Mouse (Mus musculus): ENCODE measurements around the gene Ntsr1. TPM values are rescaled to one million over a fixed set of nuclear protein-coding genes. Genes with fewer than 3 reads are reported as not detected.

Ntsr1 gene
- total and polyA plus RNA-seq, 2 experiments from 2014 or later = 2.9 to 9.0 TPM

DNA sequence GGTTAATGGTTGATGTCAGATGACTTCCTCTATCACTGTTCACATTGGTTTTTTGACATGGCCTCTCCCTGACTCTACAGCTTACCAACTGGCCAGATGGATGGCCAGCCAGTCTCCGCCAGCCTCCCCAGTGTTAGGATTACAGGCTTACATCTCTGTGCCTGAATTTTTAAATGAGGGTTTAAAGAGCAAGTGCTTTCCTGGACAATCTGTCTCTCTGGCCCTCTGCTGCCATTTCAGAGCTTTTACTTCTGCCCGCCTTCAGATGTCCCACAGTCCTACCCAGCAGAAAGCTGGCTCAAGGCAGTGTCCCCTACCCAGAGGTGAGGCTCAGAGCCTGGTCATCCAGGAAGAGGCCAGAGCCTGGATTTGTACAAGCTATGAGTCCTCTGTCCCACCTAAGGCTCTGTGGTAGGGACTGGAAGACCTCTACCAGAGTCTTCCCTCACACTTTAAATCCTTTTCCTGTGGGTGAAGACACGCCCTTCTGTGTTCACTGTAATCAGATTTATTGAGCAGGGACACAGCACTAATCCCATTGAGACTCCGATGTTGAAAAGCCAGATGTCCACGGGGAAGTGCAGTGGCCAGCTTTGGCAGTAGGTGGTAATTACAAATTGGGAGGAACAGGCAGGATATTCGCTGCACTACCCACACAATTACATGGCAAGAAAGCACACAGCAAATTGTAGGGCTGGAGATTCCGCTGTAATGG lies 32.1 kb downstream of the Ntsr1 start:
- WGBS = 43% methylated on average over 7 of the region's 7 CpGs
- Histone ChIP-seq H3K27me3 (ENCODE audit: insufficient read depth, low read length) (peaks cover 4% of the 10 kb centered on the region; the same call in 1 of the 2 replicates), H3K36me3 (ENCODE audit: insufficient read depth, low read length) (no peaks in the 10 kb centered on the region), H3K4me1 (ENCODE audit: insufficient read depth, low read length) (peaks cover 9% of the 10 kb centered on the region; the same call in 1 of the 2 replicates), H3K4me3 (ENCODE audit: low read length) (no peak overlapping the region), H3K27ac (peak overlapping the region; percentile 52), H3K9me3 (ENCODE audit: low read length) (no peaks in the 10 kb centered on the region), H3K9ac (replicated peaks; ENCODE audit: low read length) (no peak overlapping the region), H3K4me2 (ENCODE audit: low read depth, low read length) (no peak overlapping the region)
- TF ChIP-seq CTCF (IDR thresholded peaks at IDR 0.05; ENCODE audit: low read depth) = no peak
- ATAC-seq (no peak), DNase-seq (ENCODE audit: low spot score) (peak; percentile 39)

DNA sequence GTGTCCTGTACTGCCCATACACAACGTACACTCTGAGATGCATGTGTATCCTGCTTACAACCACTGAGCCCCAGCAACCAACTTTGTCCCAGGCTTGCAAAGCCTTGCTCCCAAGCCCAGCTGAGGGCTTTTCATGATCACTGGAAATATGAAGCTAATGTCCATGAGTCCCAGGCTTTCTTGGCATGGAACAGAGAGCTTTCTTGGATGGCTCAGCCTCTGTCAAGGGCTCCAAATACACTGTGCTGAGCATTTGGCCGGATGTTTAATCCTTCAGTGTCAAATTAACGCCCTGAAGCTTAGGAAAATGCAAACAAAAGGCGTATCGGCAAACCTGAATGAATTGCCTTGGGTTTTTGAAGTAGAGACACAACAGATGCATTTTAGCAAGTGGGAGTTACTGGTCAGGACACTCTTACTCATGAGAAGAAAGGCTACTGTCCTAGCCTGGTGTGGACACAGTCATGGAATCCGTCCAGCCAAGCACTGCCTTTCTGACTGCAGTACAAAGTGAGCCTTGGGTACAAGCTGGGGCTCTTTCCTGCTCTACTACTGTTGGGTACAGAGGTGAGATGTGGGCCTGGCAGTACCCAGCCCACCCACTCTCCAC lies 32.7 kb downstream of the Ntsr1 start:
- no peak overlapping the region for H3K4me3 ChIP-seq (ENCODE audit: low read length)
- H3K36me3 ChIP-seq (ENCODE audit: insufficient read depth, low read length) = no peaks in the 10 kb centered on the region
- no peaks in the 10 kb centered on the region for H3K9me3 ChIP-seq (ENCODE audit: low read length)
- H3K9ac ChIP-seq (replicated peaks; ENCODE audit: low read length) = no peak overlapping the region
- H3K4me2 ChIP-seq (ENCODE audit: low read depth, low read length) = no peak overlapping the region
- DNase-seq (ENCODE audit: low spot score) = peak; percentile 61
- H3K27ac ChIP-seq = peak overlapping the region; percentile 52
- 33% methylated on average over 6 of the region's 6 CpGs for WGBS
- peaks cover 9% of the 10 kb centered on the region; the same call in 1 of the 2 replicates for H3K4me1 ChIP-seq (ENCODE audit: insufficient read depth, low read length)
- peaks cover 4% of the 10 kb centered on the region; the same call in 1 of the 2 replicates for H3K27me3 ChIP-seq (ENCODE audit: insufficient read depth, low read length)
- TF ChIP-seq CTCF (IDR thresholded peaks at IDR 0.05; ENCODE audit: low read depth) = no peak
- peak; percentile 24; the same call in 1 of the 2 replicates for ATAC-seq

DNA sequence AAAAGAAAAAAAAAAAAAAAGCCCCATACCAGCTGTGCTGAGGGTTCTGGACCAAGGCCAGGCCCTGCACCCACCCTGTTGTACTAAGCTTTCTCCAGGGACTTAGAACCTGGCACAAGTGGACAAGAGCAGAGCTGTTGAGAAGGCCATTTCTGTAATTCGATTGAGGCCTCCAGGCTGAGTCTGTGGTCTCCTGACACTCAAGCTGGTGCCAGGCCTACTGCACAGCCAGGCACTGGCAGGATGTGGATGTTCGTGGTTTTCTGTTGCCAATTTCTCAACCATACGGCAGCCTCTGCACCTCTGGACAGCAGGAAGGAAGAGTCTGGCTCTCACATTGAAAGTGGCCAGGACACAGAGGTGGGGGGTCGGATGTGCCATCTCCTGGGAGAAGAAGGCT lies 33.5 kb downstream of the Ntsr1 start:
- Histone ChIP-seq H3K9me3 (ENCODE audit: low read length) (no peaks in the 10 kb centered on the region), H3K4me1 (ENCODE audit: insufficient read depth, low read length) (peaks cover 9% of the 10 kb centered on the region; the same call in 1 of the 2 replicates), H3K27me3 (ENCODE audit: insufficient read depth, low read length) (peaks cover 4% of the 10 kb centered on the region; the same call in 1 of the 2 replicates), H3K4me3 (ENCODE audit: low read length) (no peak overlapping the region), H3K27ac (peak overlapping the region; percentile 9; the same call in 1 of the 2 replicates), H3K36me3 (ENCODE audit: insufficient read depth, low read length) (no peaks in the 10 kb centered on the region), H3K4me2 (ENCODE audit: low read depth, low read length) (no peak overlapping the region), H3K9ac (replicated peaks; ENCODE audit: low read length) (no peak overlapping the region)
- no peak for TF ChIP-seq CTCF (IDR thresholded peaks at IDR 0.05; ENCODE audit: low read depth)
- no peak for ATAC-seq
- WGBS = 58% methylated on average over 4 of the region's 4 CpGs
- no peak for DNase-seq (ENCODE audit: low spot score)

DNA sequence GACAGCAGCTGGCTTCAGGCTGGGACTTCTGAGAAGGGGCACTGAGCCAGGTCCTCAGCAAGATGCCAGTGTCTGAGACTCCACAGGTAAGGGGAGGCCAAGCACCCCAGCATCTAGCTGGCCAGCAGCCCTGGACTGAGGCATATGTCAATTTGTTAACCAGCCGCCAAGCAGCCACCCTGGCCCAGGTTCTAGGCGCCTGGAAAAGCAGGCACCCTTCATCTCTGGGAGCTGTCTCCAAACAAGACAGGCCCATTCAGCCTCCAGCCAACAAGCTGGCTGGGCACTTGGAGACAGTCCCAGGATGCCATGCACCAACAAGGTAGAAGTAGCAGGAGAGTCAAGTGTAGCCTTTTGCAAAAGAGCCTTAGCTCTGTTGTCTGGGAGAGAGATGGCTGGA lies 43.9 kb downstream of the Ntsr1 start:
- no peak for TF ChIP-seq CTCF (IDR thresholded peaks at IDR 0.05; ENCODE audit: low read depth)
- ATAC-seq = no peak
- no peaks in the 10 kb centered on the region for H3K9me3 ChIP-seq (ENCODE audit: low read length)

GRCm38 (mm10) chr2:180545046-180545445 lies 45.3 kb downstream of the Ntsr1 start:
- H3K36me3 ChIP-seq (ENCODE audit: insufficient read depth, low read length) = no peaks in the 10 kb centered on the region
- no peak for DNase-seq (ENCODE audit: low spot score)

More for the DNA sequence above, 43.9 kb downstream of the Ntsr1 start:
- H3K36me3 ChIP-seq (ENCODE audit: insufficient read depth, low read length) = no peaks in the 10 kb centered on the region
- 41% methylated on average over 2 of the region's 2 CpGs for WGBS
- H3K27me3 ChIP-seq (ENCODE audit: insufficient read depth, low read length) = no peaks in the 10 kb centered on the region
- no peak overlapping the region for H3K27ac ChIP-seq
- no peak overlapping the region for H3K4me2 ChIP-seq (ENCODE audit: low read depth, low read length)
- DNase-seq (ENCODE audit: low spot score) = no peak
- 0 out of 2 replicates have a peak, but pooled peaks cover 8% of the 10 kb centered on the region for H3K4me1 ChIP-seq (ENCODE audit: insufficient read depth, low read length)
- no peak overlapping the region for H3K9ac ChIP-seq (replicated peaks; ENCODE audit: low read length)
- no peak overlapping the region for H3K4me3 ChIP-seq (ENCODE audit: low read length)

DNA sequence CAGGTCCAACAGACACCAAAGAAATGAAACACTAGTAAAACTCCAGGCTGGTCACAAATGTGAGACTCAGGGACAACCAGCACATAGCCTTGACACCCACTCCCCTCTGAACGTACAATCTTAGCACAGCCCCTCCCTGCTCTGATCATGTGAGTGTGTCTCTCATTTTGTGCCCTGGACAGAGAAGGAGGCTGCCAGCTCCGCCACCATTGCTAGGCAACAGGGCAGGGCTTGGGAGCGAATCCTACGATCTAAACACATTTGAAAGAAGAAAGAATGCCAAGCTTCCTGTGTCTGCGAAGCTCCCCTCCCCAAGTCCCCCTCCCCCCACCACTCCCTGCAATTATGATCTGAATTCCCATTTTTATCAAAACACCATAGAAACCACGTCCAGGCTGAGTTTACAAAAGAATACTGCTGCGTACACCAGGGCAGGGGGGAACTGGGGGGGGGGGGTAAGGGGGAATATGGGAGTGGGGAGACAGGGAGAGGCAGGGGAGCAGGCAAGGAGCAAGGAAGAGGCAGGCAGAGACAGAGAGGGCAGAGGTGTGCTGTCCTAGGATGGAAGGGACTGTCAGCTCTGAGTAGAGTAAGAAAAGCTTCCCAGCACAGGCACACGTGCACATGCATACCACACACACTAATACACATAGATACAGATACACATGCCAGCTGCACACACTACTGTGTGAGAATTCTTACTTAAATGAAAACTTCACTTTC lies 47.8 kb downstream of the Ntsr1 start:
- H3K4me3 ChIP-seq (ENCODE audit: low read length) = no peak overlapping the region
- peak overlapping the region; percentile 36 for H3K4me2 ChIP-seq (ENCODE audit: low read depth, low read length)
- WGBS = 6% methylated on average over 8 of the region's 8 CpGs
- H3K9ac ChIP-seq (replicated peaks; ENCODE audit: low read length) = no peak overlapping the region
- no peaks in the 10 kb centered on the region for H3K27me3 ChIP-seq (ENCODE audit: insufficient read depth, low read length)
- ATAC-seq (peak; percentile 80), DNase-seq (ENCODE audit: low spot score) (peak; percentile 72)
- TF ChIP-seq CTCF (IDR thresholded peaks at IDR 0.05; ENCODE audit: low read depth) = no peak
- H3K27ac ChIP-seq = no peak overlapping the region
- H3K4me1 ChIP-seq (ENCODE audit: insufficient read depth, low read length) = 0 out of 2 replicates have a peak, but pooled peaks cover 8% of the 10 kb centered on the region
- no peaks in the 10 kb centered on the region for H3K36me3 ChIP-seq (ENCODE audit: insufficient read depth, low read length)
- no peaks in the 10 kb centered on the region for H3K9me3 ChIP-seq (ENCODE audit: low read length)

More at GRCm38 (mm10) chr2:180545046-180545445, 45.3 kb downstream of the Ntsr1 start:
- WGBS = 84% methylated on average over 18 of the region's 18 CpGs
- Histone ChIP-seq H3K4me3 (ENCODE audit: low read length) (no peak overlapping the region), H3K4me2 (ENCODE audit: low read depth, low read length) (no peak overlapping the region), H3K9ac (replicated peaks; ENCODE audit: low read length) (no peak overlapping the region), H3K4me1 (ENCODE audit: insufficient read depth, low read length) (0 out of 2 replicates have a peak, but pooled peaks cover 8% of the 10 kb centered on the region), H3K27me3 (ENCODE audit: insufficient read depth, low read length) (no peaks in the 10 kb centered on the region), H3K9me3 (ENCODE audit: low read length) (no peaks in the 10 kb centered on the region), H3K27ac (no peak overlapping the region)
- TF ChIP-seq CTCF (IDR thresholded peaks at IDR 0.05; ENCODE audit: low read depth) = no peak
- ATAC-seq = no peak
